Mouse (Mus musculus): ENCODE results near the gene Cemip2. TPM values are rescaled to one million over a fixed set of nuclear protein-coding genes. Genes with fewer than 3 reads are reported as not detected.

The Cemip2 gene
- total RNA-seq (2015; ENCODE audit: low replicate concordance): 1.5 and 5.0 TPM in 2 replicates
- total RNA-seq (2017; ENCODE audit: low replicate concordance): 5.2 and 6.0 TPM in 2 replicates

- ATAC-seq (replicated peaks; ENCODE audit: low FRiP score, poor library complexity, severe bottlenecking): peak; percentile 96
Measured at GRCm38 (mm10) chr19:21778147-21778917, at the start of gene Cemip2. Cemip2 (plus strand) TSS chr19:21778342.

- ATAC-seq (replicated peaks; ENCODE audit: low FRiP score, poor library complexity, severe bottlenecking): no peak
Measured at GRCm38 (mm10) chr19:21728342-21728741, 49.8 kb upstream of the Cemip2 start.

- no peak for ATAC-seq (replicated peaks; ENCODE audit: low FRiP score, poor library complexity, severe bottlenecking)
Measured at GRCm38 (mm10) chr19:21731887-21732286, 46.3 kb upstream of the Cemip2 start.

- ATAC-seq (replicated peaks; ENCODE audit: low FRiP score, poor library complexity, severe bottlenecking): no peak
Measured at GRCm38 (mm10) chr19:21733176-21733575, 45.0 kb upstream of the Cemip2 start.

GRCm38 (mm10) chr19:21734112-21734511, 44.0 kb upstream of the Cemip2 start:
- no peak for ATAC-seq (replicated peaks; ENCODE audit: low FRiP score, poor library complexity, severe bottlenecking)

- ATAC-seq (replicated peaks; ENCODE audit: low FRiP score, poor library complexity, severe bottlenecking): no peak
Measured at GRCm38 (mm10) chr19:21737446-21737845, 40.7 kb upstream of the Cemip2 start.

- no peak for ATAC-seq (replicated peaks; ENCODE audit: low FRiP score, poor library complexity, severe bottlenecking)
Measured at GRCm38 (mm10) chr19:21737881-21738590, 40.1 kb upstream of the Cemip2 start.

- no peak for ATAC-seq (replicated peaks; ENCODE audit: low FRiP score, poor library complexity, severe bottlenecking)
Measured at GRCm38 (mm10) chr19:21738591-21739280, 39.4 kb upstream of the Cemip2 start.

- ATAC-seq (replicated peaks; ENCODE audit: low FRiP score, poor library complexity, severe bottlenecking): no peak
Measured at GRCm38 (mm10) chr19:21742138-21742537, 36.0 kb upstream of the Cemip2 start.

GRCm38 (mm10) chr19:21745586-21745985, 32.6 kb upstream of the Cemip2 start:
- no peak for ATAC-seq (replicated peaks; ENCODE audit: low FRiP score, poor library complexity, severe bottlenecking)

GRCm38 (mm10) chr19:21747356-21747755, 30.8 kb upstream of the Cemip2 start:
- peak; percentile 83 for ATAC-seq (replicated peaks; ENCODE audit: low FRiP score, poor library complexity, severe bottlenecking)

- no peak for ATAC-seq (replicated peaks; ENCODE audit: low FRiP score, poor library complexity, severe bottlenecking)
Measured at GRCm38 (mm10) chr19:21750154-21750553, 28.0 kb upstream of the Cemip2 start.

- no peak for ATAC-seq (replicated peaks; ENCODE audit: low FRiP score, poor library complexity, severe bottlenecking)
Measured at GRCm38 (mm10) chr19:21761676-21762075, 16.5 kb upstream of the Cemip2 start.

- ATAC-seq (replicated peaks; ENCODE audit: low FRiP score, poor library complexity, severe bottlenecking): no peak
Measured at GRCm38 (mm10) chr19:21764013-21764412, 14.1 kb upstream of the Cemip2 start.

- no peak for ATAC-seq (replicated peaks; ENCODE audit: low FRiP score, poor library complexity, severe bottlenecking)
Measured at GRCm38 (mm10) chr19:21764738-21765137, 13.4 kb upstream of the Cemip2 start.

GRCm38 (mm10) chr19:21767500-21768045, 10.6 kb upstream of the Cemip2 start:
- ATAC-seq (replicated peaks; ENCODE audit: low FRiP score, poor library complexity, severe bottlenecking): no peak

- no peak for ATAC-seq (replicated peaks; ENCODE audit: low FRiP score, poor library complexity, severe bottlenecking)
Measured at GRCm38 (mm10) chr19:21769796-21770195, 8.3 kb upstream of the Cemip2 start.

GRCm38 (mm10) chr19:21771586-21771985, 6.6 kb upstream of the Cemip2 start:
- no peak for ATAC-seq (replicated peaks; ENCODE audit: low FRiP score, poor library complexity, severe bottlenecking)

GRCm38 (mm10) chr19:21773621-21774020, 4.5 kb upstream of the Cemip2 start:
- ATAC-seq (replicated peaks; ENCODE audit: low FRiP score, poor library complexity, severe bottlenecking): no peak

- no peak for ATAC-seq (replicated peaks; ENCODE audit: low FRiP score, poor library complexity, severe bottlenecking)
Measured at GRCm38 (mm10) chr19:21775629-21776028, 2.5 kb upstream of the Cemip2 start.

Data from erythroblast, adult 5-6 weeks (primary cell).